Comparison of ENCODE assay signal across 14 mouse cellular contexts in genomic region chr12:17723999-17724398, GRCm38 (mm10). TPM values are rescaled to one million over a fixed set of nuclear protein-coding genes. Genes with fewer than 3 reads are reported as not detected.
DNase-seq lines count a peak whose midpoint lies in the region; ATAC-seq and TF ChIP-seq lines count a peak whose summit lies in the region.
"Had no signal": no experiment of that assay in that cellular context is flagged by ENCODE, and none has a peak within 500 bp of the region (broad histone marks: within the 10 kb centered on the region; RNA-seq: fewer than 3 reads in every experiment).

No protein-coding gene starts in this region.

- H3K27me3 ChIP-seq in kidney, embryonic 16.5 days (ENCODE audit: insufficient read depth, low read length) = no peaks in the 10 kb centered on the region
- H3K27me3 ChIP-seq in MEL (ENCODE audit: control insufficient read depth in 1 of 2, insufficient read depth in 2 of 2, low read length in 2 of 2) = no peaks in the 10 kb centered on the region
- H3K27me3 ChIP-seq in lung, postnatal 0 days (replicated peaks; ENCODE audit: insufficient read depth, low read length) = no peaks in the 10 kb centered on the region
- H3K27me3 ChIP-seq: limb, embryonic 13.5 days had no signal

- TF ChIP-seq EP300 in MEL (IDR thresholded peaks at IDR 0.05; ENCODE audit: low read depth in 1 of 2, low read length in 2 of 2) = no peak
- TF ChIP-seq EP300 in lung, postnatal 0 days (IDR thresholded peaks at IDR 0.05) = peak; percentile 97

- H3K4me1 ChIP-seq in kidney, embryonic 16.5 days (ENCODE audit: insufficient read depth, low read length) = peaks cover 52% of the 10 kb centered on the region
- H3K4me1 ChIP-seq in MEL (ENCODE audit: control insufficient read depth in 1 of 2, insufficient read depth in 2 of 2, low read length in 2 of 2) = peaks cover 20 to 45% of the 10 kb centered on the region in 2 experiments
- H3K4me1 ChIP-seq in bone marrow macrophage, adult 2 months (ENCODE audit: control insufficient read depth, insufficient read depth, low read length) = peaks cover 46% of the 10 kb centered on the region
- peaks cover 38% of the 10 kb centered on the region; the same call in 1 of the 2 replicates for H3K4me1 ChIP-seq in lung, postnatal 0 days (ENCODE audit: insufficient read depth, low read depth, low read length)

- 0 out of 2 replicates have a peak, but pooled peaks cover 3% of the 10 kb centered on the region for H3K9me3 ChIP-seq in kidney, embryonic 16.5 days (ENCODE audit: low read length)
- H3K9me3 ChIP-seq in MEL (replicated peaks; ENCODE audit: insufficient read depth, low read length) = no peaks in the 10 kb centered on the region
- no peaks in the 10 kb centered on the region for H3K9me3 ChIP-seq in lung, postnatal 0 days (ENCODE audit: low read length)
- H3K9me3 ChIP-seq: limb, embryonic 13.5 days had no signal

- 27% methylated on average over 6 of the region's 6 CpGs for WGBS in kidney, embryonic 16.5 days
- 26% methylated on average over 6 of the region's 6 CpGs for WGBS in lung, postnatal 0 days

- H3K4me3 ChIP-seq in kidney, embryonic 16.5 days (ENCODE audit: low read length) = no peak overlapping the region
- no peak overlapping the region for H3K4me3 ChIP-seq in MEL (ENCODE audit: control insufficient read depth in 1 of 2, insufficient read depth in 1 of 2, low read depth in 2 of 2, low read length in 2 of 2)
- no peak overlapping the region for H3K4me3 ChIP-seq in bone marrow macrophage, adult 2 months (ENCODE audit: insufficient read depth, low read length)
- no peak overlapping the region for H3K4me3 ChIP-seq in lung, postnatal 0 days (ENCODE audit: low read depth, low read length)
- H3K4me3 ChIP-seq: erythroblast, embryonic 14.5 days; limb, embryonic 13.5 days had no signal

- H3K9ac ChIP-seq in kidney, embryonic 16.5 days (replicated peaks; ENCODE audit: low read length) = 0 out of 2 replicates have a peak overlapping the region, but pooled peaks have one; percentile 35
- no peak overlapping the region for H3K9ac ChIP-seq in MEL (ENCODE audit: control insufficient read depth, low read depth, low read length, poor library complexity, severe bottlenecking)
- no peak overlapping the region for H3K9ac ChIP-seq in lung, postnatal 0 days (replicated peaks; ENCODE audit: low read depth)
- H3K9ac ChIP-seq: limb, embryonic 13.5 days had no signal

- H3K36me3 ChIP-seq in kidney, embryonic 16.5 days (ENCODE audit: insufficient read depth, low read length) = no peaks in the 10 kb centered on the region
- H3K36me3 ChIP-seq in MEL (ENCODE audit: control insufficient read depth in 1 of 2, insufficient read depth in 2 of 2, low read length in 2 of 2) = peaks cover 0 to 36% of the 10 kb centered on the region in 2 experiments; a peak in 2 of 4 replicates
- H3K36me3 ChIP-seq in lung, postnatal 0 days (ENCODE audit: insufficient read depth, low read length) = no peaks in the 10 kb centered on the region
- H3K36me3 ChIP-seq: limb, embryonic 13.5 days had no signal

- peak overlapping the region; percentile 41; the same call in 1 of the 2 replicates for H3K27ac ChIP-seq in kidney, embryonic 16.5 days (ENCODE audit: low read length)
- H3K27ac ChIP-seq in MEL (ENCODE audit: control insufficient read depth, low read depth, low read length) = peak overlapping the region; percentile 87
- peak overlapping the region; percentile 52 for H3K27ac ChIP-seq in bone marrow macrophage, adult 2 months (ENCODE audit: insufficient read depth, low read depth, low read length)
- peak overlapping the region; percentile 78 for H3K27ac ChIP-seq in lung, postnatal 0 days (ENCODE audit: low read length)
- H3K27ac ChIP-seq: limb, embryonic 13.5 days had no signal

- no peak for TF ChIP-seq RAD21 in MEL (IDR thresholded peaks at IDR 0.05; ENCODE audit: low read depth, low read length)

- ATAC-seq in kidney, embryonic 16.5 days (ENCODE audit: low FRiP score, low TSS enrichment) = no peak
- peak; percentile 66 for ATAC-seq in lung, postnatal 0 days

- H3K79me2 ChIP-seq in MEL (ENCODE audit: control insufficient read depth, insufficient read depth, low read length, poor library complexity) = no peaks in the 10 kb centered on the region

- TF ChIP-seq CTCF in MEL (IDR thresholded peaks at IDR 0.05 in 2 of 3, conservative IDR thresholded peaks at IDR 0.05 in 1 of 3; ENCODE audit: control insufficient read depth in 1 of 3, insufficient read depth in 1 of 3, low read depth in 2 of 3, low read length in 3 of 3, poor library complexity in 1 of 3, severe bottlenecking in 1 of 3) = no peak
- TF ChIP-seq CTCF in bone marrow macrophage, adult 2 months (IDR thresholded peaks at IDR 0.05; ENCODE audit: low read depth, low read length) = no peak
- TF ChIP-seq CTCF in lung, postnatal 0 days (IDR thresholded peaks at IDR 0.05) = no peak

- H3K4me2 ChIP-seq in kidney, embryonic 16.5 days (replicated peaks; ENCODE audit: low read depth, low read length) = no peak overlapping the region
- no peak overlapping the region for H3K4me2 ChIP-seq in lung, postnatal 0 days (replicated peaks; ENCODE audit: low read depth, low read length)
- H3K4me2 ChIP-seq: limb, embryonic 13.5 days; midbrain, embryonic 11.5 days had no signal

- no peak for TF ChIP-seq POLR2A in MEL (IDR thresholded peaks at IDR 0.05; ENCODE audit: control insufficient read depth in 1 of 2, insufficient read depth in 1 of 2, low read depth in 1 of 2, low read length in 2 of 2, poor library complexity in 1 of 2)
- no peak for TF ChIP-seq POLR2A in bone marrow macrophage, adult 2 months (IDR thresholded peaks at IDR 0.05; ENCODE audit: borderline replicate concordance, low read depth, low read length)

- no peak for DNase-seq in kidney, adult 9 months
- DNase-seq in MEL (ENCODE audit: low read depth, low spot score) = no peak
- DNase-seq in lung, postnatal 0 days (ENCODE audit: low spot score) = peak; percentile 64
- no peak for DNase-seq in layer of hippocampus, postnatal 25 days (ENCODE audit: extremely low spot score in 1 of 2, low spot score in 1 of 2)
- DNase-seq in urinary bladder, postnatal 10 days (ENCODE audit: low spot score) = no peak
- DNase-seq: adrenal gland, adult 8-10 months; heart, postnatal 36 days; kidney, adult 2 months; layer of hippocampus, postnatal 36 days had no signal

TF ChIP-seq in MEL, 35 proteins besides CTCF, POLR2A, EP300 and RAD21:
- no peak for TF ChIP-seq ZMIZ1 (IDR thresholded peaks at IDR 0.05; ENCODE audit: low read depth, low read length)
- TF ChIP-seq MYC (IDR thresholded peaks at IDR 0.05; ENCODE audit: low read depth, low read length) = no peak
- TF ChIP-seq USF2 (IDR thresholded peaks at IDR 0.05; ENCODE audit: borderline replicate concordance in 1 of 2, insufficient read depth in 1 of 2, low read depth in 1 of 2, low read length in 2 of 2) = no peak
- no peak for TF ChIP-seq MEF2A (IDR thresholded peaks at IDR 0.05; ENCODE audit: extremely low read depth, insufficient replicate concordance, low read depth, low read length, poor library complexity, severe bottlenecking)
- TF ChIP-seq MXI1 (IDR thresholded peaks at IDR 0.05; ENCODE audit: low read depth, low read length) = no peak
- no peak for TF ChIP-seq HCFC1 (IDR thresholded peaks at IDR 0.05; ENCODE audit: low read depth, low read length)

RNA-seq across cellular contexts. Expression of gene Hpcal1, which starts 33.3 kb away (rescaled TPM):
- 59.3 and 62.0 TPM in 2 replicates for polyA plus RNA-seq in kidney, embryonic 16.5 days (2015; fragmentation: Nextera tagmentation; extraction: Ambion mirVana)
- total RNA-seq in MEL (2012; rRNA removed) = 8.8 and 9.1 TPM in 2 replicates
- polyA plus RNA-seq in MEL (2012; ENCODE audit: insufficient read depth in 1 of 2, insufficient read length in 2 of 2, low read depth in 1 of 2, low replicate concordance in 2 of 2, missing spikeins in 1 of 2) = 10 to 100 TPM in 1 of 2 experiments, not detected in 1; 23.0 TPM
- 169 and 178 TPM in 2 replicates for polyA plus RNA-seq in bone marrow macrophage, adult 2 months (2012; ENCODE audit: insufficient read depth, insufficient read length, missing spikeins)
- polyA plus RNA-seq in lung, postnatal 0 days (2015; fragmentation: Nextera tagmentation; extraction: Ambion mirVana) = 127 and 145 TPM in 2 replicates
- total RNA-seq in layer of hippocampus, postnatal 25 days (2021) = 10 to 100 TPM; 54.9 to 65.3 TPM
